Mouse (Mus musculus) myocyte (in vitro differentiated cells): ENCODE data around the gene Nexn.

ENCODE experiments used
- CEBPB ChIP-seq: IDR thresholded peaks from 2 replicates; pipeline ENCODE4 v1.6.1; 2011; ENCODE audit warnings: mild to moderate bottlenecking, moderate library complexity; ENCODE audit not compliant: poor library complexity, insufficient read depth, severe bottlenecking
- E2F4 ChIP-seq: IDR thresholded peaks from one replicate; pipeline ENCODE4 v1.6.1; 2011; ENCODE audit warnings: mild to moderate bottlenecking, control low read depth, moderate library complexity; ENCODE audit not compliant: insufficient read depth
- MAX ChIP-seq: IDR thresholded peaks from one replicate; pipeline ENCODE4 v1.6.1; 2011; ENCODE audit warnings: low read depth, mild to moderate bottlenecking, control low read depth
- MYOD1 ChIP-seq, 3 experiments: IDR thresholded peaks; one replicate each; pipeline ENCODE4 v1.6.1; 2011; ENCODE audit warnings: control low read depth in 2 of 3, low read depth in 2 of 3, mild to moderate bottlenecking in 2 of 3, moderate library complexity in 1 of 3; ENCODE audit not compliant: insufficient read length in 2 of 3, control insufficient read depth in 1 of 3
- MYOG ChIP-seq, 3 experiments: IDR thresholded peaks; one replicate each; pipeline ENCODE4 v1.6.1; 2011; ENCODE audit warnings: control low read depth in 2 of 3, low read depth in 2 of 3, mild to moderate bottlenecking in 2 of 3; ENCODE audit not compliant: insufficient read length in 2 of 3, control insufficient read depth in 1 of 3, insufficient read depth in 1 of 3
- POLR2A ChIP-seq: IDR thresholded peaks from one replicate; pipeline ENCODE4 v1.6.1; 2011; ENCODE audit warnings: low read depth, mild to moderate bottlenecking, control low read depth, moderate library complexity; ENCODE audit not compliant: insufficient read length
- POLR2AphosphoS2 ChIP-seq: IDR thresholded peaks from one replicate; pipeline ENCODE4 v1.6.1; 2011; ENCODE audit warnings: low read depth, control low read depth; ENCODE audit not compliant: insufficient read length
- REST ChIP-seq: IDR thresholded peaks from one replicate; pipeline ENCODE4 v1.6.1; 2011; ENCODE audit warnings: mild to moderate bottlenecking, control low read depth, moderate library complexity; ENCODE audit not compliant: insufficient read depth, insufficient read length
- TCF12 ChIP-seq: IDR thresholded peaks from one replicate; pipeline ENCODE4 v1.6.1; 2011; ENCODE audit warnings: mild to moderate bottlenecking, control low read depth; ENCODE audit not compliant: poor library complexity, insufficient read depth, severe bottlenecking
- USF1 ChIP-seq: IDR thresholded peaks from one replicate; pipeline ENCODE4 v1.6.1; 2011; ENCODE audit warnings: low read depth, mild to moderate bottlenecking, control low read depth, moderate library complexity

DNA sequence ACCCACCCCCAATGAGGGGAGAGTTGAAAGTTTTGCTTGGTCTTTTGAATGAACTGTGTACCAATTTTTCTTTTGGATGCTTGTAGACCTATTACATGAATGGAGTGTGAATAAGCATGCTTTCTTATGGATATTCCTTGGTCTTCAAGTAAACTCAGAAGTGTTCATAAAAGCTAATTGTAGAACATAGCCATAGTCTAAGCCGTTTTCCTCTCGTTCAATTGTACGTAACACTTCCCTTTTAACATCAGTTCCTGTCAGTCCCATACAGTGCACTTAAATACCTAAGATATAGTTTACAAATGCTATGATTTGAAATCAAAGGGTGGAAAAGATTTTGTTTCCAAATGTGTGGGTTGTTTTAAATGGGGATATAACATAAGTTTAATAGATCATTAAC, 52.7 kb downstream of the Nexn start:
- TF ChIP-seq POLR2A (no peak), E2F4 (no peak), MAX (no peak), MYOD1 (IDR thresholded peaks at IDR 0.05; ENCODE audit: control insufficient read depth in 1 of 3, insufficient read length in 2 of 3, low read depth in 2 of 3) (no peak), POLR2AphosphoS2 (no peak), USF1 (no peak), TCF12 (no peak), CEBPB (no peak), MYOG (IDR thresholded peaks at IDR 0.05; ENCODE audit: control insufficient read depth in 1 of 3, insufficient read depth in 1 of 3, insufficient read length in 2 of 3, low read depth in 2 of 3) (no peak), REST (no peak)
